Mouse (Mus musculus) forebrain, embryonic 11.5 days (tissue): Measurements from ENCODE around the gene Phactr2. TPM values are rescaled to one million over a fixed set of nuclear protein-coding genes. Genes with fewer than 3 reads are reported as not detected.

ENCODE experiments used
- ATAC-seq: fragments of 200-750 bp; cut with Nextera tagmentation; replicated peaks from 2 replicates; pipeline ENCODE4 v1.8.0; 2017; ENCODE audit warnings: moderate TSS enrichment; ENCODE audit not compliant: low FRiP score
- DNase-seq: peaks from one replicate; pipeline ENCODE4 v3.0.0-alpha.2; 2017; ENCODE audit warnings: low spot score
- H3K27ac ChIP-seq: fragments of 300-500 bp; sonication (generic); 2 replicates; pipeline ENCODE4 v1.5.1; 2014; ENCODE audit warnings: low read depth, low read length
- H3K27me3 ChIP-seq: fragments of 300-500 bp; sonication (generic); 2 replicates; pipeline ENCODE4 v1.6.1; 2014; ENCODE audit warnings: mild to moderate bottlenecking, low read length, mixed read lengths; ENCODE audit not compliant: control insufficient read depth, insufficient read depth
- H3K36me3 ChIP-seq: fragments of 300-500 bp; sonication (generic); 2 replicates; pipeline ENCODE4 v1.6.1; 2014; ENCODE audit warnings: mild to moderate bottlenecking, low read length, moderate library complexity, mixed read lengths; ENCODE audit not compliant: control insufficient read depth, insufficient read depth
- H3K4me1 ChIP-seq: fragments of 300-500 bp; sonication (generic); replicated peaks from 2 replicates; pipeline ENCODE4 v1.6.1; 2014; ENCODE audit warnings: low read length, mixed read lengths; ENCODE audit not compliant: control insufficient read depth, insufficient read depth
- H3K4me2 ChIP-seq: fragments of 300-500 bp; sonication (generic); 2 replicates; pipeline ENCODE4 v1.6.1; 2014; ENCODE audit warnings: low read depth, mild to moderate bottlenecking, low read length, moderate library complexity, mixed read lengths; ENCODE audit not compliant: severe bottlenecking
- H3K4me3 ChIP-seq: fragments of 300-500 bp; sonication (generic); 2 replicates; pipeline ENCODE4 v1.5.1; 2014; ENCODE audit warnings: low read depth, low read length
- H3K9ac ChIP-seq: fragments of 300-500 bp; sonication (generic); 2 replicates; pipeline ENCODE4 v1.6.1; 2014; ENCODE audit warnings: low read length
- H3K9me3 ChIP-seq: fragments of 300-500 bp; sonication (generic); 2 replicates; pipeline ENCODE4 v1.6.1; 2016; ENCODE audit warnings: low read length, mixed read lengths; ENCODE audit not compliant: control insufficient read depth
- WGBS: fragments of 180-500 bp; shearing (Covaris S2); extraction: QIAGEN DNeasy Blood & Tissue Kit; methylation state at CpG from one replicate; pipeline ENCODE4 v1.1.7; 2014; 5-methylcytosine and 5-hydroxymethylcytosine counted together
- polyA plus RNA-seq: library from polyadenylated mRNA; unstranded; fragments of >200 nt; fragmentation: Nextera tagmentation; extraction: Ambion mirVana; gene quantifications from 2 replicates; pipeline ENCODE4 v1.2.1, GENCODE M21; 2014

Gene Phactr2
- polyA plus RNA-seq, 1 experiment from 2014 or later, result 17.7 TPM

GRCm38 (mm10) chr10:13493978-13494686, 19.9 kb upstream of the Phactr2 start:
- whole genome bisulfite sequencing, result 87% methylated on average over 9 of the region's 9 CpGs
- no peak overlapping the region for H3K27ac ChIP-seq
- H3K9me3 ChIP-seq, result no peaks in the 10 kb centered on the region
- no peak for DNase-seq
- no peak overlapping the region for H3K4me2 ChIP-seq
- H3K27me3 ChIP-seq, result no peaks in the 10 kb centered on the region
- no peaks in the 10 kb centered on the region for H3K4me1 ChIP-seq
- no peak overlapping the region for H3K4me3 ChIP-seq
- H3K9ac ChIP-seq, result no peak overlapping the region
- H3K36me3 ChIP-seq, result no peaks in the 10 kb centered on the region
- ATAC-seq, result no peak

GRCm38 (mm10) chr10:13489671-13490070, 15.5 kb upstream of the Phactr2 start:
- Histone ChIP-seq H3K4me3 (no peak overlapping the region), H3K27ac (no peak overlapping the region), H3K9me3 (no peaks in the 10 kb centered on the region), H3K4me1 (no peaks in the 10 kb centered on the region), H3K9ac (no peak overlapping the region), H3K4me2 (no peak overlapping the region), H3K36me3 (no peaks in the 10 kb centered on the region), H3K27me3 (no peaks in the 10 kb centered on the region)
- no peak for ATAC-seq
- WGBS, result 89% methylated on average over 6 of the region's 6 CpGs
- no peak for DNase-seq

- H3K4me2 ChIP-seq, result no peak overlapping the region
- DNase-seq, result no peak
- WGBS, result 78% methylated on average over 4 of the region's 4 CpGs
- H3K27me3 ChIP-seq, result no peaks in the 10 kb centered on the region
- no peak overlapping the region for H3K4me3 ChIP-seq
- no peak overlapping the region for H3K9ac ChIP-seq
- no peaks in the 10 kb centered on the region for H3K4me1 ChIP-seq
- no peaks in the 10 kb centered on the region for H3K9me3 ChIP-seq
- no peak for ATAC-seq
- H3K36me3 ChIP-seq, result no peaks in the 10 kb centered on the region
- no peak overlapping the region for H3K27ac ChIP-seq
These were observed 11.7 kb upstream of the Phactr2 start for GRCm38 (mm10) chr10:13485958-13486357.

DNA sequence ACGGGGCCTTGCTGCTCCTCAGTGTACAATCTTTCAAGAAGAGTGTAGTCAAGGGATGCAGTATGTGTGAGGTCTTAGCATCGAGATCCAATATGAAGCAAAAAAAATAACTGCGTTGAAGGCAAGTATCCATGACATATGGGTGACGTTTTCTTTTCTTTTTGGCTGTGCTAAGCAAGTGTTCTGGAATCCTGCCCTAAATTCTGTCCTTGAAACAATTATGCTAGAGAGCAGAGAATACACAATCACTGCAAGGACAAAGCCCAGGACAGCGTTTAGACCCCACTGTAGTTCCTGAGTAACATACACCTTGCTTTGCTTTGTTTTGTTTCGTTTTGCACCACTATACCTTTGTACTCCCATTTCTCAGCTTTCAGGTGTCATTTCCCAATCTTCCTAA, 5.1 kb upstream of the Phactr2 start:
- Histone ChIP-seq H3K27ac (no peak overlapping the region), H3K4me1 (no peaks in the 10 kb centered on the region; the same call in 1 of the 2 replicates), H3K9me3 (no peaks in the 10 kb centered on the region), H3K27me3 (peaks cover 5% of the 10 kb centered on the region), H3K4me3 (no peak overlapping the region), H3K9ac (no peak overlapping the region), H3K4me2 (no peak overlapping the region), H3K36me3 (no peaks in the 10 kb centered on the region)
- 88% methylated on average over 6 of the region's 6 CpGs for WGBS
- no peak for DNase-seq
- ATAC-seq, result no peak

DNA sequence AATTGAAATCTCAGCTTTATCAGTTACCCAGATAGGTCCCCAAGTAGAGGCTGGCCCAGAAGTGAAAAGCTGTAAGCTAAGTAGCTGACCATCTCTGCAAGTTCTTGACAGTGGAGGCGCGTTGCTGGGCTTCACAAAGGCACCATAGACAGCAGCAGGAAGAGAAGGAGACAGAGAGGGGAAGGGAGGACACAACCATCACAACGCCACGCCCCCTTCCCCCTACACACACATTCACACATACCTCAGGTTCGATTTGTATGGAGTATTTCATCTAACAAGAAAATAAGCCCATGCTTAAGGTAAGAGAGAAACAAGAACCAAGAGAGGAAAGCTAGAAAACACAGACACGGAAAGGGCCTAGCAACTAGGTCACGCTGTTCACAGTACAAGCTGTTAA, 909 bp upstream of the Phactr2 start:
- DNase-seq (no peak), ATAC-seq (no peak; the same call in 1 of the 2 replicates)
- H3K9ac ChIP-seq, result no peak overlapping the region
- peaks cover 11% of the 10 kb centered on the region for H3K27me3 ChIP-seq
- H3K27ac ChIP-seq, result no peak overlapping the region
- peaks cover 4% of the 10 kb centered on the region; the same call in 1 of the 2 replicates for H3K4me1 ChIP-seq
- H3K4me2 ChIP-seq, result no peak overlapping the region
- 30% methylated on average over 7 of the region's 7 CpGs for WGBS
- no peaks in the 10 kb centered on the region for H3K9me3 ChIP-seq
- no peak overlapping the region for H3K4me3 ChIP-seq
- no peaks in the 10 kb centered on the region for H3K36me3 ChIP-seq

DNA sequence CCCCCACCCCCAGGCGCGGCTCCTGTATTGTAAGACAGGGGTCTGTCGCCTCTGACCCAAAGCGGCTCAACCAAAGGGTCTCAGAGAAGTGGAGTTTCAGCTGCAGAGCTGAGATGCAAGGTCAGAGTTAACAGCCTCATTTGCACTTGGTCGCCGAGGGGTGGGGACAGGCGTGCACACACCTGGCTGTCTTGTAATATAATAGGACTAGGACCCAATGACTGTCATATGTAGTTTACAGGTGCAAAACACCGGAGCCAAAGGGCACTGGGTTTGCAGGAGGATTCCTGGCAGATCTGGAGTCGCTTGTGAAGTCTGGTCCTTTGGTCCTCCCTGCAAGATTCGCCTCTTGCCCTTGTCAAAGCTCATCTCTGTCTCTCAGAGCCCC, 350 bp upstream of the Phactr2 start:
- ATAC-seq (peak; percentile 18; the same call in 1 of the 2 replicates), DNase-seq (no peak)
- peak overlapping the region; percentile 67 for H3K4me3 ChIP-seq
- peak overlapping the region; percentile 100 for H3K4me2 ChIP-seq
- H3K4me1 ChIP-seq, result peaks cover 4% of the 10 kb centered on the region; the same call in 1 of the 2 replicates
- no peaks in the 10 kb centered on the region for H3K9me3 ChIP-seq
- WGBS, result 5% methylated on average over 10 of the region's 10 CpGs
- H3K9ac ChIP-seq, result peak overlapping the region; percentile 79
- H3K27me3 ChIP-seq, result peaks cover 11% of the 10 kb centered on the region
- H3K27ac ChIP-seq, result no peak overlapping the region
- no peaks in the 10 kb centered on the region for H3K36me3 ChIP-seq

GRCm38 (mm10) chr10:13473287-13473832, 852 bp downstream of the Phactr2 start:
- H3K4me3 ChIP-seq, result peak overlapping the region; percentile 67
- ATAC-seq (no peak; the same call in none of the 2 replicates), DNase-seq (no peak)
- H3K36me3 ChIP-seq, result no peaks in the 10 kb centered on the region
- WGBS, result 17% methylated on average over 17 of the region's 17 CpGs
- H3K27me3 ChIP-seq, result peaks cover 11% of the 10 kb centered on the region
- no peak overlapping the region for H3K27ac ChIP-seq
- peaks cover 4% of the 10 kb centered on the region; the same call in 1 of the 2 replicates for H3K4me1 ChIP-seq
- H3K9ac ChIP-seq, result peak overlapping the region; percentile 79
- peak overlapping the region; percentile 100 for H3K4me2 ChIP-seq
- no peaks in the 10 kb centered on the region for H3K9me3 ChIP-seq

GRCm38 (mm10) chr10:13470236-13470635, 4.0 kb downstream of the Phactr2 start:
- H3K27me3 ChIP-seq, result peaks cover 11% of the 10 kb centered on the region
- no peak overlapping the region for H3K4me2 ChIP-seq
- no peak for ATAC-seq
- H3K4me3 ChIP-seq, result no peak overlapping the region
- DNase-seq, result no peak
- no peaks in the 10 kb centered on the region for H3K9me3 ChIP-seq
- peaks cover 4% of the 10 kb centered on the region; the same call in 1 of the 2 replicates for H3K4me1 ChIP-seq
- WGBS, result 89% methylated on average over 3 of the region's 3 CpGs
- H3K27ac ChIP-seq, result no peak overlapping the region
- no peak overlapping the region for H3K9ac ChIP-seq
- H3K36me3 ChIP-seq, result no peaks in the 10 kb centered on the region
